Mouse (Mus musculus) adrenal gland (tissue): ENCODE measurements at regions not wholly inside any gene's neighbourhood (a gene's known extent, or its start where the extent isn't known, plus 50 kb on each side); places are given as distances from the start of the nearest gene placed in this dataset.

Experiments
- intact Hi-C: fragments of 180-260 bp; cut with DNase I; formaldehyde crosslinking; loops from one replicate; pipeline ENCODE4 v1.15.1; 2025

DNA sequence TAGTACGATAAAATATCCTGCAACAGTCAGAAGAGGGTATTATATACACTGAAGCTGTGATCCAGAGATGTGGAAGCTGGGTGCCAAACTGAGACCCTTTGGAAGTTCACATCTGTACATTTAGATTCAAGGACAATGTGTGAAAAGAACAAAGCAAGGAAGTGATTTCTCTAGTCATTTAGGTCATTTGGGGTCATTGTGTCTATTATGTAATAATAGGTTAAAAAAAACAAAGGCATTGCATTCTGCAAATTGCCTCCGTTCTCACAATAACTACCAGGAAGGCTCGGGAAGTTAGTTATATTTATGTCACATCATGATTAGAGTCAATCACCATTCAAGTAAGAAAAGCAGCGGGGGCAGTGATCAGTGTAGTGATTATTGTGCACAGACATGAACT lies 563.3 kb downstream of the Trim52 start:
- intact Hi-C loops: no loop called here

DNA sequence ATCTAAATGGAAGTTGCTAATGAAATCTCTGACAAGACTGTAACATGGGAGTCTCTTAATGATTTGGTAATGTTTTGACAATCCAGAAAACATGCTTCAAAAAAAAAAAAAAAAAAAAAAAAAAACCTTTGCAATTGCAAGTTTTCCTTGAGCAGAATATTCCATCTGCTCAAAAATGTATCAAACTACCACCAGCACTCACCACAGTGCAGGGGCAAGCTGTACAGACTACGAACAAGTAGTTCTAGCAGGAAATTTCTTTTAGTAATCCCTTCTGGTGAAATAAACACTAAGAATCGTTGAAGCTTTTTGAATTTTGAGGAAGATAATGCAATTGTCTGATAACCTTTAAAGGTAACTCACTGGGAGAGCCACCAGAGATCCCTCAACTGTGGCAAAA lies 572.0 kb downstream of the Trim52 start:
- intact Hi-C loops: no loop called here

DNA sequence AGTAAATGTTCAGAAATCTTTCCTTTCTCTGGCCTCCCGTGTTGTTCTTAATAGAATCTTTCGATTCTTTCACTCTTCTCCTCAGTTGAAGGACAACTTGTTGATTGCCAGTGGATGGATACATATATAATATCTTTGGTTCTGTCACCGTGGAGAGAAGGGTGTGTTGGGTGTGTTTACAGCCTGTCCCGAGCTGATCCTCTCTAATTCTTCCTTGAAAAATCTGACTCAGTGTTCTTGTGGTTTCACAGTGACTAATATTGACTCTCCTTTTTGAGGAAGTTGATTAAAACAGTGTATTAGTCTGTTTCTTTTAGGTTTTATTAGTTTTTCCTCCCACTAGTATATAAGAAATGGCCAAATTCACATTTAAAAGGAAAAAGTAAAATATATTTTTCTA lies 575.2 kb downstream of the Trim52 start:
- intact Hi-C loops: no loop called here

- intact Hi-C loops: no loop called here
Observed at GRCm38 (mm10) chr14:106687361-106687760, 581.4 kb downstream of the Trim52 start.

GRCm38 (mm10) chr14:106714020-106714419 lies 608.0 kb downstream of the Trim52 start:
- intact Hi-C loops: no loop called here

DNA sequence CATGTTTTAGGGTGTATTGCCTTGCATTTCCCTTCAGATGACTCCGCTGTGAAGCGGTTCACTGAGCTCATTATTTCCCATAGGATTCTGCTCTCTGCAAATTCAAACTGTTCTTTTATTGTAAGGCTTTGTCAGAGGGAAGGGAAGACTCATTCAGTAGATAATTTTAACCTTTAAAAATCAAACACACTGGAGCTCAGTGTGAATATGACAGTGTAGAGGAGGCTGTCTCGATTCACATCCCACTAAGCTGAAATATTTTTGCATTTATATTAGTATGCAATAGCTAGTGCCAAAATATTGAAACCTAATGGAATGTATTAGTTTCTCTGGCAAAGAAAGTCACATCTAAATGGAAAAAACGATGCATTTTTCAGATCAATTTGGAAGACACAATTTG lies 627.8 kb downstream of the Trim52 start:
- intact Hi-C loops: no loop called here

DNA sequence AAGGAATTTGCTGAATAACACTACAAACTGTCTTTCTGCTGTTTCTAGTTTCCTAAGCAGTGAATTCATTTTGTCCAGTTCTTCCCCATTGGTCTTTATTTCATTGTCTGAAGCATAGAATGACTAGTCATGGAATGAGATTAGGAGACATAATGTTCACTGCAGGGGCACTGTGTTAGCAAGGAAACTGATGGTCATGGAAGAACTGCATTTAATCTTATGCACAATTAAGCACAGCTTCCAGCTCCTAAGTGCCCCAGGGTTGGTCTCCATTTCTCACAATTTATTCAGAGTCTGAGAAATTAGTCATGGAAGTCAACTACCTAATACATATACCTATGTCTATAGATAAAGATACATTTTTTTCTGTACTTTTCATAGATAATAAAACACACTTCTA lies 634.9 kb downstream of the Trim52 start:
- intact Hi-C loops: no loop called here

DNA sequence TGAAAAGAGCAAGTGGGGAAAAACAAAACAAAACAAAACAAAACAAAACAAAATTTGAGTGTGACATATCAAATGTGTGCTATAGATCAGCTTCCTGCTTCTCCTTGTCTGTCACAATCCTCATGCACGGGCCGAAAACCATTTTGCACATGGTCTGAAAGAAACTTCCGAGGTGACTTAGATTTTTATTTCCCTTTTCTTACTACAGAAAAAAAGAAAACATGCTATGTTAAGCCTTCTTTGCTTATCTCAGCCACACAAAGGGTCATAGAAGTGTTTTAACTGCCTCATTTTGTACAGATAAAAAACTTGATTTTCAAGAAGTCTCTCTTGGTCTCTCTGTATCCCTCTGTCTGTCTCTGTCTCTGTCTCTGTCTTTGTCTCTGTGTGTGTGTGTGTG lies 654.2 kb downstream of the Trim52 start:
- intact Hi-C loops: loop anchor here (10.0 kb wide), 1 partner anchor 155 kb away; no protein-coding TSS in a partner anchor

DNA sequence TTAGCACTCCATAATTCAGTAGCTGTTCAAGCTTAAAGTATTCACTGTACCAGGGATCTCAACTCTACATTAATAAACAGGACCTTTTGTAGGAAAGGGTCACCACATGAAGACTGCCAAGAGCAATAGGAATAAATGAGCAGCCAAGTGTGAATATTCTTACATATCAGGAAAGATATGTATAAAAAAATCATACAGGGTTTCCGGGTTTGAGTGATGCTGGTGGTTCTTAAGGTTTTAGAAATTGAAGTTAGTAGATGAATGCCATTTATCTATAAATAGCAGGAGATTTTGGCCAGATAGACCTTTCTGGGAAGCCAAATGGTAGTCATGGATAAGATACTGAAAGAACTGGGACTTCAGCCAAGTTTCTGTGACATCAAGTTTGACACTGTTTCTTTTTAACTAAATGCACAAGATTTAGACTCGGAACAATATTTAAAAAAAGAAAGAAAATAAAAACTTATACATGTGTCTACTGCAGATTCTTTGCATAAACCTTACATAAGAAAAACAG lies 657.1 kb downstream of the Trim52 start:
- intact Hi-C loops: loop anchor here (10.0 kb wide), 1 partner anchor 158 kb away; no protein-coding TSS in a partner anchor

DNA sequence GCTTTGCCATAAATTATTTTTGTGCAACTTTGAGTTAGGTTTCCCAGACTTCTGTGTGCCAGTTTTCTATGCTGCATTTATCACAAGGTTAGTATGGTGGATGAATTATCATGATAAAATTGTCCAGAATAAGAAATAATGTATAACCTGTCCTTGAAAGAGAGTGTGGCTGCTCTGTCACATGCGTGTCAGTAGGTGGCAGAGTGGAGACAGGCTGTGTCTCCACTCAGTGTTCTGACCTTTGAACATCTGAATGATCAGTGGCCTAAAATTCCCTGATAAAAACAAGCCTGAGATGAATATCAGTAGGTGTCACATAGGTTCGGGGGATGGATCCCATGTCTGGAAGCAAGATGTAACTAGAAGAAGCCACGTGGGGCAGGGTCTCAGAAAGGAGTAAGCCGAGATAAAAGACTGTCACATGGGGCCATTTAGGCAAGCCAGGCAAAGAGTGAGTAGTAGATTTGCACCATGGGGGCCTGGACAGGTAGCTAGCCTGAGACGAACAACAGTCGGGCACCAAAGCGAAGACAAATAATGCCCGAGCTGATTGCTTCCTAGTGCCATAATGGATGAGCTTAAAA lies 660.0 kb downstream of the Trim52 start:
- intact Hi-C loops: loop anchor here (10.0 kb wide), 1 partner anchor 161 kb away; no protein-coding TSS in a partner anchor
